Mouse (Mus musculus) neural tube, embryonic 15.5 days (tissue): ENCODE measurements around the gene Hsp90b1. TPM values are rescaled to one million over a fixed set of nuclear protein-coding genes. Genes with fewer than 3 reads are reported as not detected.
"Not testable (repeated sequence)": the region's sequence is repeated elsewhere in the genome, so short reads cannot be mapped to it uniquely, and the experiment has no call there.

Experiments used
- ATAC-seq: fragments of 200-750 bp; cut with Nextera tagmentation; 2 replicates; pipeline ENCODE4 v1.8.0; 2017; ENCODE audit warnings: mild to moderate bottlenecking, moderate TSS enrichment, moderate library complexity; ENCODE audit not compliant: low FRiP score
- H3K27ac ChIP-seq: fragments of 300-500 bp; sonication (generic); replicated peaks from 2 replicates; pipeline ENCODE4 v1.5.1; 2015; ENCODE audit warnings: mild to moderate bottlenecking, inconsistent platforms
- H3K27me3 ChIP-seq: fragments of 300-500 bp; sonication (generic); replicated peaks from 2 replicates; pipeline ENCODE4 v1.6.1; 2015; ENCODE audit warnings: inconsistent platforms
- H3K36me3 ChIP-seq: fragments of 300-500 bp; sonication (generic); 2 replicates; pipeline ENCODE4 v1.6.1; 2015; ENCODE audit warnings: inconsistent platforms
- H3K4me1 ChIP-seq: fragments of 300-500 bp; sonication (generic); 2 replicates; pipeline ENCODE4 v1.6.1; 2015; ENCODE audit warnings: inconsistent platforms
- H3K4me2 ChIP-seq: fragments of 300-500 bp; sonication (generic); 2 replicates; pipeline ENCODE4 v1.6.1; 2015; ENCODE audit warnings: inconsistent platforms, mild to moderate bottlenecking, moderate library complexity
- H3K4me3 ChIP-seq: fragments of 300-500 bp; sonication (generic); replicated peaks from 2 replicates; pipeline ENCODE4 v1.5.1; 2015; ENCODE audit warnings: mild to moderate bottlenecking, inconsistent platforms
- H3K9ac ChIP-seq: fragments of 300-500 bp; sonication (generic); replicated peaks from 2 replicates; pipeline ENCODE4 v1.6.1; 2015; ENCODE audit warnings: mild to moderate bottlenecking, inconsistent platforms
- H3K9me3 ChIP-seq: fragments of 300-500 bp; sonication (generic); replicated peaks from 2 replicates; pipeline ENCODE4 v1.6.1; 2016; ENCODE audit warnings: inconsistent platforms
- WGBS: fragments of 180-500 bp; shearing (Covaris S2); methylation state at CpG from one replicate; pipeline ENCODE4 v1.1.7; 2015; ENCODE audit warnings: mixed read lengths; 5-methylcytosine and 5-hydroxymethylcytosine counted together
- polyA plus RNA-seq: library from polyadenylated mRNA; unstranded; fragments of >200 nt; fragmentation: Nextera tagmentation; extraction: Ambion mirVana; gene quantifications from 2 replicates; pipeline ENCODE4 v1.2.1, GENCODE M21; 2015

Gene Hsp90b1
- polyA plus RNA-seq, 1 experiment from 2014 or later: 337 TPM

DNA sequence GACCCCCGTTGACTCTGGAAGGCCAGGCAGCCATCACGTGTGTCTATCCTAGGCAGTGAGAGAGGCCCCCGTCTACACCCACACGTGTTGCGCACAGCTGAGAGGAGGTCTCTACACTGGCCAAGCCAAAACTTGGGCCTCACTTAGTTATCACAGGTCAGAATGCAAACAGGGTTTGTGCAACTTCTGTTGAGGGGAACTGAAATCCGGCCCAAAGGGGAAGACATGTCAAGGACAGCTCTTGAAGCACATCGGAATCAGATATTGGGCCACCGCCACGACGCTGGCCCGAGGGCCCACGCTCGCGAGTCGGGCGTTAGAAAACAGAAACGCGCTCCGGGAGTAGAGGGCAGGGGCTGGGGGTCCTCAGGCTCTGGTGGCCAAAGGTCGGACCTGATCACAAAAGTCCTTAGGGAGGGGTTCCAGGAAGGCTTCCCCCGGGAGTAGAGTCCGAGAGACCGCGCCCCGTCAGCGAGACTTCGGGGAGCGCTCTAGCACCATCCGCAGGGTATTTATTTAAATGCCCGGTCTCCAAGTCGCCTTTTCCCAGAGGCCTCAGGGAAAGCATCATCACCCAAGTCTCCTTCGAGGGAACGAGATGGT is 619 bp downstream of the Hsp90b1 start:
- Histone ChIP-seq H3K4me1 (peaks cover 52% of the 10 kb centered on the region), H3K9ac (peak overlapping the region; percentile 95), H3K36me3 (peaks cover 32% of the 10 kb centered on the region), H3K4me3 (peak overlapping the region; percentile 89), H3K9me3 (no peaks in the 10 kb centered on the region), H3K4me2 (peak overlapping the region; percentile 66), H3K27ac (peak overlapping the region; percentile 99), H3K27me3 (no peaks in the 10 kb centered on the region)
- no peak; the same call in 1 of the 2 replicates for ATAC-seq
- WGBS: under 1% methylated on average over 33 of the region's 33 CpGs

- peaks cover 57% of the 10 kb centered on the region for H3K4me1 ChIP-seq
Observed at GRCm38 (mm10) chr10:86704141-86704540, 1.2 kb downstream of the Hsp90b1 start.

DNA sequence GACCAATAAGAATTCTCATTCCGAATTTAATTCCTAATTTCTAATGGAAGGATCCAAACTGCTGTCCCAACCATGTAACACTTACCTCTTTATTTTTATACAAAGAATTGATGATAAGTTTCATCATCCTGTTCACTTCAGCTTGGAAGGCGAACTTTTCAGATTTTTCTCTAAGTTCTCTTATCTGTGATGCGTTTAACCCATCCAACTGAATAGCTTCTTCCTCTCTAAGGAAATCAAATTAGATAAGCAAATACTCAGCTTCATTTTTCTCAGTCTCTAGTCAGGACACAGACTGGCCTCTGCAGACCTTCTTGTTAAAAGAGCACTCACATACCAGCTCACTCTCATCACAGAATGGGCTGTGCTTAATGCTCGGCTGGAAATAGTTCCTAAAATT is 1.9 kb downstream of the Hsp90b1 start:
- no peak for ATAC-seq
- WGBS: 79% methylated on average over 4 of the region's 4 CpGs
- Histone ChIP-seq H3K4me2 (peak overlapping the region; percentile 66), H3K4me3 (peak overlapping the region; percentile 89), H3K27ac (no peak overlapping the region), H3K36me3 (peaks cover 43% of the 10 kb centered on the region), H3K9me3 (no peaks in the 10 kb centered on the region), H3K4me1 (peaks cover 59% of the 10 kb centered on the region), H3K9ac (peak overlapping the region; percentile 27; the same call in 1 of the 2 replicates), H3K27me3 (no peaks in the 10 kb centered on the region)

More at GRCm38 (mm10) chr10:86704141-86704540, 1.2 kb downstream of the Hsp90b1 start:
- WGBS: 8% methylated on average over 8 of the region's 8 CpGs
- H3K4me3 ChIP-seq: peak overlapping the region; percentile 89
- peaks cover 38% of the 10 kb centered on the region for H3K36me3 ChIP-seq
- H3K27me3 ChIP-seq: no peaks in the 10 kb centered on the region
- H3K27ac ChIP-seq: no peak overlapping the region
- ATAC-seq: no peak
- H3K9me3 ChIP-seq: no peaks in the 10 kb centered on the region
- H3K4me2 ChIP-seq: peak overlapping the region; percentile 66
- H3K9ac ChIP-seq: peak overlapping the region; percentile 95

- 50% methylated on average over 4 of the region's 4 CpGs for WGBS
- Histone ChIP-seq H3K4me1 (peaks cover 59% of the 10 kb centered on the region), H3K27ac (no peak overlapping the region), H3K27me3 (no peaks in the 10 kb centered on the region), H3K9me3 (no peaks in the 10 kb centered on the region), H3K4me2 (0 out of 2 replicates have a peak overlapping the region, but pooled peaks have one; percentile 66), H3K36me3 (peaks cover 53% of the 10 kb centered on the region), H3K4me3 (no peak overlapping the region; the same call in 1 of the 2 replicates), H3K9ac (no peak overlapping the region)
- no peak for ATAC-seq
Observed at GRCm38 (mm10) chr10:86702312-86702920, 2.9 kb downstream of the Hsp90b1 start.

DNA sequence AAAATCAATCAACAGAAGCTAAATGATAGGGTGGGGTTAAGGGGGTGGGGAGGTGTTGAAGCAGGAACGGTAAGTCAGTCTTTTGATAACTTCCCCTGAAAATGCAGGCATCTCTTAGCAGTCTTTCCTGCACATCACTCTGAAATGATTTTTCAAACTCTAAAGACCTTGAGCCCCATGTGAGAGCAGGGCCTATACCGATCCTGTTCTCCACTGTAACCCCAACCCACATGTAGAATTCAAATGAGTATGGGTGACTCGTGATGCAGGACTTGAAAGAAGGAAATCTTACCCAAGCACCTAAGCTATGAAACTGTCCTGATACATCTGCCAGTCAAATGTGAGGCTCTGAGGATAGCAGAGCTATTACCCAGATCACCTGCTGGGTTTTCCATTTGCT is 4.3 kb downstream of the Hsp90b1 start:
- no peak overlapping the region for H3K9ac ChIP-seq
- peaks cover 52% of the 10 kb centered on the region for H3K4me1 ChIP-seq

GRCm38 (mm10) chr10:86700251-86700650 is 5.1 kb downstream of the Hsp90b1 start:
- Histone ChIP-seq H3K4me3 (no peak overlapping the region), H3K9me3 (no peaks in the 10 kb centered on the region), H3K4me2 (no peak overlapping the region), H3K9ac (no peak overlapping the region), H3K27ac (no peak overlapping the region), H3K36me3 (peaks cover 63% of the 10 kb centered on the region), H3K27me3 (no peaks in the 10 kb centered on the region), H3K4me1 (peaks cover 52% of the 10 kb centered on the region)
- WGBS: 47% methylated on average over 3 of the region's 3 CpGs
- ATAC-seq: no peak

More for the DNA sequence above, 4.3 kb downstream of the Hsp90b1 start:
- no peak for ATAC-seq
- H3K27ac ChIP-seq: no peak overlapping the region
- WGBS: 56% methylated on average over 3 of the region's 3 CpGs
- no peak overlapping the region for H3K4me3 ChIP-seq
- H3K27me3 ChIP-seq: no peaks in the 10 kb centered on the region
- no peak overlapping the region for H3K4me2 ChIP-seq
- no peaks in the 10 kb centered on the region for H3K9me3 ChIP-seq
- peaks cover 55% of the 10 kb centered on the region for H3K36me3 ChIP-seq

- peak overlapping the region; percentile 77 for H3K4me2 ChIP-seq
- ATAC-seq, H3K4me1 ChIP-seq, H3K9me3 ChIP-seq, H3K27ac ChIP-seq, H3K27me3 ChIP-seq: not testable (repeated sequence)
- peak overlapping the region; percentile 73 for H3K9ac ChIP-seq
- peak overlapping the region; percentile 65 for H3K4me3 ChIP-seq
- WGBS: 23% methylated on average over 9 of the region's 9 CpGs
- H3K36me3 ChIP-seq: peaks cover 11% of the 10 kb centered on the region
Observed at GRCm38 (mm10) chr10:86686017-86686360, 19.3 kb downstream of the Hsp90b1 start.

DNA sequence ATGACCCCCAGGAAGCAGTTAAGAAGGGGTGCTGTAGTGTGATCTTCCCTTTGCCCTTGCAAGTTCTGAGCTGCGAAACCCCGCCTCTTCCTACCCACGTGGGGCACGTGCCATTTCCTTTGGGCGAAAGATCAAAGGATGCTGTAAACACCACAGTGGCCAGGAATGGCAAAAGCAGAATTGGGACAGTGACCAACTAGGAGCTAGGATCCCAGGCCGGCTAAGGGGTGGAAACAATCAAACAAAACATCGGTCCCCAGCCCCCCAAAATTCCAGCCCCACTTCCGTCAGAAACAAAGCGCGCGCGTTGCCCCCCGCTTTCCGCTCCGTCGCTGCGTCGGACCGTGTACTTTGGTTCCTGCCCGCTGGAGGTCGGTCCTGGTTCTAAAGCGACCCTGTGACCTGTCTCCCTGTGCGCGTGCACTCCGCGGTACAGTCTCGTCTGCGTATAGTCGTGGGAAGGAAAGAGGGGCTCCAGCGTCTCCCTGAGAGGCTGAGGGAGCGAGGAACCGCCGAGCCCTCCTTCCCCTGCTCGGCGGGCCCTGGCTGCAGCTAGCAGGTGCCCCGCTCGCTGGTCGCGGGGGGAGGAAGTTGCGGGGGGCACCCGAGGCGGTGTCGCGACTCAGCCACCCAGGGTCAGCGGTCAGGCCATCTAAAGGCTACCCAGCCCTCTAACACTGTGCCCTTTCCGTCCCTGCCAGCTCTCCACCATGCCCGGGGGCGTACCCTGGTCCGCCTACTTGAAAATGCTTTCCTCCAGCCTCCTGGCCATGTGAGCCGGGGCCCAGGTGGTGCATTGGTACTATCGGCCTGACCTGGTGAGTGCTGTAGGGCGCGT is 19.9 kb downstream of the Hsp90b1 start:
- not testable (repeated sequence) for H3K36me3 ChIP-seq, H3K27me3 ChIP-seq, H3K4me1 ChIP-seq, H3K9me3 ChIP-seq
- peak overlapping the region; percentile 87 for H3K27ac ChIP-seq
- WGBS: under 1% methylated on average over 53 of the region's 53 CpGs
- H3K9ac ChIP-seq: peak overlapping the region; percentile 73
- H3K4me3 ChIP-seq: peak overlapping the region; percentile 65
- peak; percentile 97 for ATAC-seq
- peak overlapping the region; percentile 77 for H3K4me2 ChIP-seq

- H3K27me3 ChIP-seq, H3K36me3 ChIP-seq, H3K9ac ChIP-seq, H3K4me1 ChIP-seq, H3K9me3 ChIP-seq: not testable (repeated sequence)
- H3K4me2 ChIP-seq: peak overlapping the region; percentile 77
- H3K27ac ChIP-seq: peak overlapping the region; percentile 87; the same call in 1 of the 2 replicates
- peak overlapping the region; percentile 65 for H3K4me3 ChIP-seq
- ATAC-seq: peak; percentile 60
- 34% methylated on average over 2 of the region's 2 CpGs for WGBS
Observed at GRCm38 (mm10) chr10:86684797-86685178, 20.5 kb downstream of the Hsp90b1 start.

DNA sequence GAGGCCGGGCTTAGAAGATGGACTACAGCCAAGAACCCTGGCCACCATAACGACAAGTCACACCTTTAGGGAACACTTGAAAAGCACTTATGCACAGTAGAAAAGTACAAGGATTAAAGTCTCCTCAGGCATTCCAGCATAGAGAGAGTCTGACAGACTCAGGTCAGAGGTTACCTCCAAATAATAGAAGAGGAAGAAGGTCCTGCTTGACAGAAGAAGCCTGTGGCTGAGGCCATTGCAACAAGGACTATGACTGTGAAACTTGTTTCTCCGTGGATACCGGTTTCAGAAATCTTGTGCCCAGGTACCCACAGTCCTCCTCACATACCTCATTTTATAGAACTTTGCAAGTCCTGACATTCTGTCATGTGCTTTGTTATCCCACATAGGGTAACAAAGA is 34.8 kb downstream of the Hsp90b1 start:
- WGBS: 89% methylated on average over 4 of the region's 4 CpGs
- H3K27ac ChIP-seq, H3K36me3 ChIP-seq, H3K4me1 ChIP-seq, H3K4me3 ChIP-seq, H3K9me3 ChIP-seq, H3K27me3 ChIP-seq, H3K4me2 ChIP-seq, ATAC-seq, H3K9ac ChIP-seq: not testable (repeated sequence)
